Mouse (Mus musculus): ENCODE data around the gene Ripor1. TPM values are rescaled to one million over a fixed set of nuclear protein-coding genes. Genes with fewer than 3 reads are reported as not detected.
"Not testable (repeated sequence)": the region's sequence is repeated elsewhere in the genome, so short reads cannot be mapped to it uniquely, and the experiment has no call there.

Ripor1 gene
- polyA plus RNA-seq, 1 experiment: 125 TPM

- TF ChIP-seq POLR2A (IDR thresholded peaks at IDR 0.05; ENCODE audit: control insufficient read depth, extremely low read depth, insufficient read depth, low read length, poor library complexity) (no peak), CTCF (IDR thresholded peaks at IDR 0.05; ENCODE audit: borderline replicate concordance, control insufficient read depth, extremely low read depth, insufficient read depth, low read length, poor library complexity) (no peak)
- DNase-seq: no peak
- 97% methylated on average over 2 of the region's 2 CpGs for WGBS
- Histone ChIP-seq H3K36me3 (ENCODE audit: control insufficient read depth, insufficient read depth, low read length) (no peaks in the 10 kb centered on the region), H3K4me1 (replicated peaks; ENCODE audit: control insufficient read depth, insufficient read depth, low read length) (peaks cover 13% of the 10 kb centered on the region), H3K27ac (ENCODE audit: control insufficient read depth, insufficient read depth, low read length) (no peak overlapping the region), H3K27me3 (ENCODE audit: control insufficient read depth, insufficient read depth, low read length) (no peaks in the 10 kb centered on the region), H3K4me3 (ENCODE audit: control insufficient read depth, insufficient read depth, low read length) (no peak overlapping the region)
These were observed 12.6 kb upstream of the Ripor1 start for GRCm38 (mm10) chr8:105592431-105592830.

- Histone ChIP-seq H3K4me1 (replicated peaks; ENCODE audit: control insufficient read depth, insufficient read depth, low read length) (peaks cover 13% of the 10 kb centered on the region), H3K27ac (ENCODE audit: control insufficient read depth, insufficient read depth, low read length) (no peak overlapping the region; the same call in 1 of the 2 replicates), H3K4me3 (ENCODE audit: control insufficient read depth, insufficient read depth, low read length) (no peak overlapping the region), H3K36me3 (ENCODE audit: control insufficient read depth, insufficient read depth, low read length) (no peaks in the 10 kb centered on the region), H3K27me3 (ENCODE audit: control insufficient read depth, insufficient read depth, low read length) (no peaks in the 10 kb centered on the region)
- 88% methylated on average over 15 of the region's 15 CpGs for WGBS
- DNase-seq: no peak
- TF ChIP-seq CTCF (IDR thresholded peaks at IDR 0.05; ENCODE audit: borderline replicate concordance, control insufficient read depth, extremely low read depth, insufficient read depth, low read length, poor library complexity): no peak
- TF ChIP-seq POLR2A (IDR thresholded peaks at IDR 0.05; ENCODE audit: control insufficient read depth, extremely low read depth, insufficient read depth, low read length, poor library complexity): no peak
These were observed 11.2 kb upstream of the Ripor1 start for GRCm38 (mm10) chr8:105593859-105594258.

DNA sequence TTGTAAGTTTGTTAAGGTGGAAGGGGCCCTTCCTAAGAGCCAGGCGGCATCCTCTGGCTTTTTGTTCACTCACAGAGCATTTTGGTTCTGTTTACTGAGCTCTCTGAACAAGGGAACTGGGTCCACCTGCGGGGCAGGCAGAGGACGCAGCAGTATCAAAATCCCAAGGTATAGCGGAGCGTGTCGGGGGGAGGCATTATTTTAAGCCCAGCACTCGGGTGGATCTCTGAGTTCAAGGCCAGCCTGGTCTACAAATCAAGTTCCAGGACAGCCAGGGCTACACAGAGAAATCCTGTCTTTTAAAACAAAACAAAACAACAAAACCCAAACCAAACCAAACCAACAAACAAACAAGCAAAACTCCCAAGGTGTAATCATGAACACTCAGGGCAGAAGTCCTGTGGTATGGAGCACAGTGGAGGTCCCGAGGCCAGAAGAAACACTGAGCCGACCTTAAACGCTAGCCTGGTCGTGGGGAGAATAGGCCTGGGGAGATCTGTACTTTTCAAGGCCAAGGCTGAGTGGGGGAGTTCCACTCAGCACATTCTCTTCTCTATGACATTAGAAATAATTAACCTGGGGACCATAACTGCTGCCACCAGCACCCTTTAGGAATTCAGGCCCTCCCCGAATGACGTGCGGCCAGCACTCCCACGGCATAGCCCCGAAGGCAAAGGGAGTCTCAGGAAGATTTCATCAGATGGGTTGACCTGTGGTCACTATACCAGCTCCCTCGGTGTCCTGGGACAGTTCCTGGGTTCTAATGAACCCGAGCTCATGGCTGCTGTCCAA is 10.4 kb upstream of the Ripor1 start:
- TF ChIP-seq POLR2A (IDR thresholded peaks at IDR 0.05; ENCODE audit: control insufficient read depth, extremely low read depth, insufficient read depth, low read length, poor library complexity): no peak
- H3K4me1 ChIP-seq (replicated peaks; ENCODE audit: control insufficient read depth, insufficient read depth, low read length): peaks cover 13% of the 10 kb centered on the region
- H3K27ac ChIP-seq (ENCODE audit: control insufficient read depth, insufficient read depth, low read length): no peak overlapping the region; the same call in 1 of the 2 replicates
- DNase-seq: no peak
- H3K27me3 ChIP-seq (ENCODE audit: control insufficient read depth, insufficient read depth, low read length): no peaks in the 10 kb centered on the region
- no peaks in the 10 kb centered on the region for H3K36me3 ChIP-seq (ENCODE audit: control insufficient read depth, insufficient read depth, low read length)
- H3K4me3 ChIP-seq (ENCODE audit: control insufficient read depth, insufficient read depth, low read length): no peak overlapping the region
- 91% methylated on average over 18 of the region's 18 CpGs for WGBS

- Histone ChIP-seq H3K36me3 (ENCODE audit: control insufficient read depth, insufficient read depth, low read length) (no peaks in the 10 kb centered on the region), H3K4me3 (ENCODE audit: control insufficient read depth, insufficient read depth, low read length) (peak overlapping the region; percentile 47), H3K27ac (ENCODE audit: control insufficient read depth, insufficient read depth, low read length) (no peak overlapping the region), H3K27me3 (ENCODE audit: control insufficient read depth, insufficient read depth, low read length) (no peaks in the 10 kb centered on the region), H3K4me1 (replicated peaks; ENCODE audit: control insufficient read depth, insufficient read depth, low read length) (peaks cover 13% of the 10 kb centered on the region)
- DNase-seq: peak; percentile 83
- TF ChIP-seq CTCF (IDR thresholded peaks at IDR 0.05; ENCODE audit: borderline replicate concordance, control insufficient read depth, extremely low read depth, insufficient read depth, low read length, poor library complexity) (peak; percentile 95), POLR2A (IDR thresholded peaks at IDR 0.05; ENCODE audit: control insufficient read depth, extremely low read depth, insufficient read depth, low read length, poor library complexity) (0 out of 2 replicates have a peak, but pooled peaks have one; percentile 17)
- WGBS: 3% methylated on average over 14 of the region's 14 CpGs
These were observed 8.6 kb upstream of the Ripor1 start for GRCm38 (mm10) chr8:105596362-105597034.

DNA sequence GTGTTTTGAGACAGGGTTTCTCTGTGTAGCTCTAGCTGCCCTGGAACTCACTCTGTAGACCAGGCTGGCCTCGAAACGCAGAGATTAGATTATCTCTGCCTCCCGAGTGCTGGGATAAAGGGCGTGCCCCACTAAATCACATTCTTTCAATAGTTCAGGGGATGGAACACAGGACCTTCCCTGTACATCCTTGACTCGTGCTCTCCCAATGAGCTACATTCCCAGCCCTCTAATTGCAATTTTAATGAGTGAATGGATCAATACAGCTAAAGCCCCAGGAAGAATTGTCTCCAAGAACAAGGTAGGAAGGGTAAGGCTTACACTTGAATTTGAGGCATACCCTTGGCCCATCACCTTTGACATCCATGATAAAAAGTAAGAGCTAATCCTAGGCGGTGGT is 6.3 kb upstream of the Ripor1 start:
- no peak for TF ChIP-seq CTCF (IDR thresholded peaks at IDR 0.05; ENCODE audit: borderline replicate concordance, control insufficient read depth, extremely low read depth, insufficient read depth, low read length, poor library complexity)
- no peak for TF ChIP-seq POLR2A (IDR thresholded peaks at IDR 0.05; ENCODE audit: control insufficient read depth, extremely low read depth, insufficient read depth, low read length, poor library complexity)

DNA sequence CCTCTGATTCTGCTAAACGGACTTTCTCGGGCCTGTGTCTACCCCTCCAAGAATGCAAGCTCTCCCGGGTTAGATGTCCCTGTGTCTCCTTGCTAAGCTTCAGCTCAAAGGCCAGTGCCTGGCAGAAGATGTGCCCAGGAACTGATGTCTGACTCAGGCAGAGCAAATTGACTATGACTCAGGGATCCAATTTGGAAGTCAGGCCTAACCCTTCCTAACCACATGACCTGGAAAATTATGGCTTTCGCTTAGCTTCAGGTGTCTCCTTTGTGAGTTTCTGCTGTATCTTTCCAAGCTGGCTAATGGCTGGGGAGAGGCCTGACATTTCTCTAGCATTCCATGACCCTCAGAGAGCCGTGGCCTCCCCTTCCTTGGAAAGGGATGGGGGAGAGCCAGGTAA is 3.8 kb upstream of the Ripor1 start:
- TF ChIP-seq POLR2A (IDR thresholded peaks at IDR 0.05; ENCODE audit: control insufficient read depth, extremely low read depth, insufficient read depth, low read length, poor library complexity) (no peak), CTCF (IDR thresholded peaks at IDR 0.05; ENCODE audit: borderline replicate concordance, control insufficient read depth, extremely low read depth, insufficient read depth, low read length, poor library complexity) (no peak)
- Histone ChIP-seq H3K27ac (ENCODE audit: control insufficient read depth, insufficient read depth, low read length) (no peak overlapping the region), H3K36me3 (ENCODE audit: control insufficient read depth, insufficient read depth, low read length) (no peaks in the 10 kb centered on the region), H3K4me3 (ENCODE audit: control insufficient read depth, insufficient read depth, low read length) (no peak overlapping the region), H3K27me3 (ENCODE audit: control insufficient read depth, insufficient read depth, low read length) (no peaks in the 10 kb centered on the region), H3K4me1 (replicated peaks; ENCODE audit: control insufficient read depth, insufficient read depth, low read length) (peaks cover 15% of the 10 kb centered on the region)
- DNase-seq: no peak
- 90% methylated on average over 5 of the region's 5 CpGs for WGBS

More for the DNA sequence above, 6.3 kb upstream of the Ripor1 start:
- Histone ChIP-seq H3K27ac (ENCODE audit: control insufficient read depth, insufficient read depth, low read length) (no peak overlapping the region), H3K4me1 (replicated peaks; ENCODE audit: control insufficient read depth, insufficient read depth, low read length) (peaks cover 10% of the 10 kb centered on the region), H3K4me3 (ENCODE audit: control insufficient read depth, insufficient read depth, low read length) (no peak overlapping the region), H3K36me3 (ENCODE audit: control insufficient read depth, insufficient read depth, low read length) (no peaks in the 10 kb centered on the region), H3K27me3 (ENCODE audit: control insufficient read depth, insufficient read depth, low read length) (no peaks in the 10 kb centered on the region)
- no peak for DNase-seq
- 97% methylated on average over 6 of the region's 6 CpGs for WGBS

- peaks cover 18% of the 10 kb centered on the region for H3K4me1 ChIP-seq (replicated peaks; ENCODE audit: control insufficient read depth, insufficient read depth, low read length)
- not testable (repeated sequence) for H3K27ac ChIP-seq (ENCODE audit: control insufficient read depth, insufficient read depth, low read length); H3K36me3 ChIP-seq (ENCODE audit: control insufficient read depth, insufficient read depth, low read length); DNase-seq; H3K27me3 ChIP-seq (ENCODE audit: control insufficient read depth, insufficient read depth, low read length); H3K4me3 ChIP-seq (ENCODE audit: control insufficient read depth, insufficient read depth, low read length)
- 73% methylated on average over 3 of the region's 3 CpGs for WGBS
These were observed 2.5 kb upstream of the Ripor1 start for GRCm38 (mm10) chr8:105602540-105602939.
